Mouse (Mus musculus): Measurements from ENCODE around the gene Mst1. TPM values are rescaled to one million over a fixed set of nuclear protein-coding genes. Genes with fewer than 3 reads are reported as not detected.
A peak's percentile ranks its signal among the peaks of the same experiment; 100 is the strongest.

Mst1 gene
- polyA plus RNA-seq, 1 experiment from 2014 or later = 0.27 TPM

- H3K9ac ChIP-seq = no peak overlapping the region
- no peak overlapping the region for H3K27ac ChIP-seq
- ATAC-seq (ENCODE audit: low FRiP score) = no peak
- peaks cover 71% of the 10 kb centered on the region for H3K36me3 ChIP-seq (replicated peaks)
- H3K4me2 ChIP-seq = no peak overlapping the region
- H3K4me1 ChIP-seq = peaks cover 20% of the 10 kb centered on the region
- H3K4me3 ChIP-seq (replicated peaks) = no peak overlapping the region
- H3K9me3 ChIP-seq = no peaks in the 10 kb centered on the region
- 97% methylated on average over 7 of the region's 7 CpGs for WGBS
- H3K27me3 ChIP-seq = no peaks in the 10 kb centered on the region
These were observed 10.4 kb downstream of the Mst1 start for GRCm38 (mm10) chr9:108090611-108091120.

- Histone ChIP-seq H3K4me3 (replicated peaks) (peak overlapping the region; percentile 74), H3K27ac (peak overlapping the region; percentile 79; the same call in 1 of the 2 replicates), H3K9me3 (no peaks in the 10 kb centered on the region), H3K27me3 (no peaks in the 10 kb centered on the region), H3K4me1 (peaks cover 22% of the 10 kb centered on the region), H3K36me3 (replicated peaks) (peaks cover 42% of the 10 kb centered on the region), H3K9ac (peak overlapping the region; percentile 81), H3K4me2 (peak overlapping the region; percentile 97)
- ATAC-seq (ENCODE audit: low FRiP score) = no peak
- WGBS = 77% methylated on average over 10 of the region's 10 CpGs
These were observed 13.3 kb downstream of the Mst1 start for GRCm38 (mm10) chr9:108093586-108093985.

GRCm38 (mm10) chr9:108094184-108094941 lies 14.1 kb downstream of the Mst1 start, which contains the start of gene Apeh:
Gene Apeh (minus strand): TSS chr9:108094606.
- WGBS = 0% methylated on average over 52 of the region's 52 CpGs

GRCm38 (mm10) chr9:108094998-108095411 lies 14.8 kb downstream of the Mst1 start:
- WGBS = 0% methylated on average over 16 of the region's 16 CpGs
- Histone ChIP-seq H3K27me3 (no peaks in the 10 kb centered on the region), H3K9ac (peak overlapping the region; percentile 81), H3K4me2 (peak overlapping the region; percentile 97), H3K27ac (peak overlapping the region; percentile 79), H3K9me3 (no peaks in the 10 kb centered on the region), H3K4me1 (peaks cover 22% of the 10 kb centered on the region), H3K36me3 (replicated peaks) (peaks cover 35% of the 10 kb centered on the region), H3K4me3 (replicated peaks) (peak overlapping the region; percentile 74)
- ATAC-seq (ENCODE audit: low FRiP score) = peak; percentile 10

More at GRCm38 (mm10) chr9:108094184-108094941, 14.1 kb downstream of the Mst1 start, which contains the start of gene Apeh:
- H3K4me2 ChIP-seq = peak within 1 kb of the TSS; percentile 97
- peaks cover 22% of the 10 kb centered on the region for H3K4me1 ChIP-seq
- ATAC-seq (ENCODE audit: low FRiP score) = peak; percentile 95
- peak within 1 kb of the TSS; percentile 74 for H3K4me3 ChIP-seq (replicated peaks)
- peak within 1 kb of the TSS; percentile 81 for H3K9ac ChIP-seq
- H3K27ac ChIP-seq = peak within 1 kb of the TSS; percentile 79
- no peaks in the 10 kb centered on the region for H3K9me3 ChIP-seq
- no peaks in the 10 kb centered on the region for H3K27me3 ChIP-seq
- H3K36me3 ChIP-seq (replicated peaks) = peaks cover 39% of the 10 kb centered on the region

- peak overlapping the region; percentile 74 for H3K4me3 ChIP-seq (replicated peaks)
- H3K9me3 ChIP-seq = no peaks in the 10 kb centered on the region
- peaks cover 22% of the 10 kb centered on the region for H3K4me1 ChIP-seq
- no peak overlapping the region for H3K27ac ChIP-seq
- peak overlapping the region; percentile 97 for H3K4me2 ChIP-seq
- H3K27me3 ChIP-seq = no peaks in the 10 kb centered on the region
- ATAC-seq (ENCODE audit: low FRiP score) = no peak
- 12% methylated on average over 3 of the region's 3 CpGs for WGBS
- peaks cover 30% of the 10 kb centered on the region for H3K36me3 ChIP-seq (replicated peaks)
- H3K9ac ChIP-seq = peak overlapping the region; percentile 81
These were observed 15.3 kb downstream of the Mst1 start for GRCm38 (mm10) chr9:108095518-108095917.

- no peak overlapping the region for H3K27ac ChIP-seq
- 64% methylated on average over 10 of the region's 10 CpGs for WGBS
- H3K9ac ChIP-seq = no peak overlapping the region
- no peak overlapping the region for H3K4me2 ChIP-seq
- no peak overlapping the region for H3K4me3 ChIP-seq (replicated peaks)
- peaks cover 22% of the 10 kb centered on the region for H3K4me1 ChIP-seq
- no peaks in the 10 kb centered on the region for H3K9me3 ChIP-seq
- no peak for ATAC-seq (ENCODE audit: low FRiP score)
- peaks cover 24% of the 10 kb centered on the region for H3K36me3 ChIP-seq (replicated peaks)
- no peaks in the 10 kb centered on the region for H3K27me3 ChIP-seq
These were observed 15.9 kb downstream of the Mst1 start for GRCm38 (mm10) chr9:108095949-108096712.

GRCm38 (mm10) chr9:108099619-108100018 lies 19.4 kb downstream of the Mst1 start:
- no peak for ATAC-seq (ENCODE audit: low FRiP score)
- H3K27ac ChIP-seq = no peak overlapping the region

GRCm38 (mm10) chr9:108104766-108105548 lies 24.7 kb downstream of the Mst1 start:
- 34% methylated on average over 31 of the region's 31 CpGs for WGBS
- Histone ChIP-seq H3K4me1 (peaks cover 13% of the 10 kb centered on the region), H3K36me3 (replicated peaks) (peaks cover 29% of the 10 kb centered on the region; the same call in 1 of the 2 replicates), H3K27ac (0 out of 2 replicates have a peak overlapping the region, but pooled peaks have one; percentile 31), H3K9me3 (no peaks in the 10 kb centered on the region), H3K4me3 (replicated peaks) (no peak overlapping the region; the same call in 1 of the 2 replicates), H3K4me2 (no peak overlapping the region), H3K9ac (peak overlapping the region; percentile 26; the same call in 1 of the 2 replicates), H3K27me3 (peaks cover 4% of the 10 kb centered on the region; the same call in 1 of the 2 replicates)
- ATAC-seq (ENCODE audit: low FRiP score) = 0 out of 2 replicates have a peak, but pooled peaks have one; percentile 27

More at GRCm38 (mm10) chr9:108099619-108100018, 19.4 kb downstream of the Mst1 start:
- 87% methylated on average over 8 of the region's 8 CpGs for WGBS
- Histone ChIP-seq H3K4me2 (no peak overlapping the region), H3K4me3 (replicated peaks) (no peak overlapping the region), H3K36me3 (replicated peaks) (peaks cover 15% of the 10 kb centered on the region), H3K9ac (no peak overlapping the region), H3K4me1 (peaks cover 12% of the 10 kb centered on the region), H3K27me3 (no peaks in the 10 kb centered on the region), H3K9me3 (no peaks in the 10 kb centered on the region)

GRCm38 (mm10) chr9:108105549-108105863 lies 25.3 kb downstream of the Mst1 start:
- Histone ChIP-seq H3K4me3 (replicated peaks) (no peak overlapping the region), H3K27ac (no peak overlapping the region), H3K4me2 (no peak overlapping the region), H3K4me1 (peaks cover 13% of the 10 kb centered on the region), H3K36me3 (replicated peaks) (peaks cover 33% of the 10 kb centered on the region; the same call in 1 of the 2 replicates), H3K27me3 (peaks cover 10% of the 10 kb centered on the region; the same call in 1 of the 2 replicates), H3K9me3 (no peaks in the 10 kb centered on the region), H3K9ac (peak overlapping the region; percentile 26; the same call in 1 of the 2 replicates)
- no peak for ATAC-seq (ENCODE audit: low FRiP score)
- WGBS = 82% methylated on average over 12 of the region's 12 CpGs

- H3K9me3 ChIP-seq = no peaks in the 10 kb centered on the region
- H3K4me1 ChIP-seq = peaks cover 19% of the 10 kb centered on the region
- no peak overlapping the region for H3K4me2 ChIP-seq
- WGBS = 93% methylated on average over 23 of the region's 23 CpGs
- ATAC-seq (ENCODE audit: low FRiP score) = no peak
- no peak overlapping the region for H3K9ac ChIP-seq
- H3K27ac ChIP-seq = no peak overlapping the region
- H3K4me3 ChIP-seq (replicated peaks) = no peak overlapping the region
- H3K36me3 ChIP-seq (replicated peaks) = peaks cover 34% of the 10 kb centered on the region; the same call in 1 of the 2 replicates
- H3K27me3 ChIP-seq = peaks cover 14% of the 10 kb centered on the region; the same call in 1 of the 2 replicates
These were observed 25.9 kb downstream of the Mst1 start for GRCm38 (mm10) chr9:108106090-108106489.

- Histone ChIP-seq H3K4me1 (peaks cover 24% of the 10 kb centered on the region), H3K36me3 (replicated peaks) (peaks cover 26% of the 10 kb centered on the region; the same call in 1 of the 2 replicates), H3K9me3 (no peaks in the 10 kb centered on the region), H3K9ac (no peak overlapping the region), H3K27ac (no peak overlapping the region), H3K4me2 (no peak overlapping the region), H3K27me3 (peaks cover 23% of the 10 kb centered on the region; the same call in 1 of the 2 replicates), H3K4me3 (replicated peaks) (no peak overlapping the region)
- ATAC-seq (ENCODE audit: low FRiP score) = no peak
- 95% methylated on average over 16 of the region's 16 CpGs for WGBS
These were observed 27.6 kb downstream of the Mst1 start for GRCm38 (mm10) chr9:108107867-108108266.
